In genomic region chr2:73560445-73560844, GRCm38 (mm10) we compare ENCODE assay signal across 9 mouse cellular contexts. TPM values are rescaled to one million over a fixed set of nuclear protein-coding genes. Genes with fewer than 3 reads are reported as not detected.
DNase-seq lines count a peak whose midpoint lies in the region; ATAC-seq lines count a peak whose summit lies in the region.
"Had no signal": no experiment of that assay in that cellular context is flagged by ENCODE, and none has a peak within 500 bp of the region (broad histone marks: within the 10 kb centered on the region; RNA-seq: fewer than 3 reads in every experiment).

No protein-coding gene starts in this region.

- H3K9me3 ChIP-seq in kidney, embryonic 15.5 days (replicated peaks), result no peaks in the 10 kb centered on the region
- H3K9me3 ChIP-seq in forebrain, embryonic 10.5 days, result no peaks in the 10 kb centered on the region
- H3K9me3 ChIP-seq in limb, embryonic 11.5 days (ENCODE audit: control insufficient read depth, low read length), result no peaks in the 10 kb centered on the region
- H3K9me3 ChIP-seq in neural tube, embryonic 12.5 days, result no peaks in the 10 kb centered on the region

- 0 out of 2 replicates have a peak overlapping the region, but pooled peaks have one; percentile 7 for H3K9ac ChIP-seq in kidney, embryonic 15.5 days
- no peak overlapping the region for H3K9ac ChIP-seq in limb, embryonic 11.5 days (ENCODE audit: low read length)
- H3K9ac ChIP-seq in neural tube, embryonic 12.5 days, result no peak overlapping the region

- DNase-seq in kidney, adult 11 months, result no peak
- DNase-seq in forebrain, embryonic 10.5 days (ENCODE audit: extremely low spot score, low spot score), result no peak
- DNase-seq in limb, embryonic 11.5 days (ENCODE audit: low spot score), result no peak
- DNase-seq in ovary, postnatal 36 days (ENCODE audit: low spot score), result no peak
- DNase-seq in T-cell, adult 2 months (ENCODE audit: low spot score), result no peak
- DNase-seq in kidney, postnatal 10 days, result no peak

- H3K27me3 ChIP-seq in kidney, embryonic 15.5 days, result no peaks in the 10 kb centered on the region
- H3K27me3 ChIP-seq in forebrain, embryonic 10.5 days (ENCODE audit: poor library complexity, severe bottlenecking), result peaks cover 16% of the 10 kb centered on the region; the same call in 1 of the 2 replicates
- no peaks in the 10 kb centered on the region for H3K27me3 ChIP-seq in limb, embryonic 11.5 days (ENCODE audit: control insufficient read depth, insufficient read depth, low read length)
- no peaks in the 10 kb centered on the region for H3K27me3 ChIP-seq in neural tube, embryonic 12.5 days (replicated peaks)

- 47% methylated on average over 7 of the region's 7 CpGs for WGBS in kidney, embryonic 15.5 days
- WGBS in forebrain, embryonic 10.5 days, result 41% methylated on average over 7 of the region's 7 CpGs
- WGBS in limb, embryonic 11.5 days, result 45% methylated on average over 7 of the region's 7 CpGs
- WGBS in neural tube, embryonic 12.5 days, result 46% methylated on average over 7 of the region's 7 CpGs

- H3K27ac ChIP-seq in kidney, embryonic 15.5 days, result no peak overlapping the region
- peak overlapping the region; percentile 73 for H3K27ac ChIP-seq in forebrain, embryonic 10.5 days
- no peak overlapping the region for H3K27ac ChIP-seq in limb, embryonic 11.5 days (replicated peaks; ENCODE audit: low read depth, low read length)
- no peak overlapping the region for H3K27ac ChIP-seq in neural tube, embryonic 12.5 days

- no peak for ATAC-seq in kidney, embryonic 15.5 days (replicated peaks; ENCODE audit: low FRiP score)
- no peak for ATAC-seq in limb, embryonic 11.5 days (ENCODE audit: insufficient number of reproducible peaks, low FRiP score, low TSS enrichment, low read depth)
- no peak for ATAC-seq in neural tube, embryonic 12.5 days (ENCODE audit: low FRiP score, low read depth)

- peak overlapping the region; percentile 77 for H3K4me2 ChIP-seq in kidney, embryonic 15.5 days
- peak overlapping the region; percentile 59 for H3K4me2 ChIP-seq in limb, embryonic 11.5 days (ENCODE audit: low read depth, severe bottlenecking)
- H3K4me2 ChIP-seq in neural tube, embryonic 12.5 days (replicated peaks), result peak overlapping the region; percentile 77

- no peaks in the 10 kb centered on the region for H3K36me3 ChIP-seq in kidney, embryonic 15.5 days
- no peaks in the 10 kb centered on the region for H3K36me3 ChIP-seq in forebrain, embryonic 10.5 days (replicated peaks)
- no peaks in the 10 kb centered on the region; the same call in 1 of the 2 replicates for H3K36me3 ChIP-seq in limb, embryonic 11.5 days (ENCODE audit: control insufficient read depth, insufficient read depth, low read length)
- no peaks in the 10 kb centered on the region for H3K36me3 ChIP-seq in neural tube, embryonic 12.5 days

- H3K4me1 ChIP-seq in kidney, embryonic 15.5 days, result peaks cover 21% of the 10 kb centered on the region
- H3K4me1 ChIP-seq in forebrain, embryonic 10.5 days, result peaks cover 16% of the 10 kb centered on the region
- H3K4me1 ChIP-seq in limb, embryonic 11.5 days (ENCODE audit: control insufficient read depth, insufficient read depth, low read length), result peaks cover 12% of the 10 kb centered on the region; the same call in 1 of the 2 replicates
- peaks cover 10% of the 10 kb centered on the region for H3K4me1 ChIP-seq in neural tube, embryonic 12.5 days

- peak overlapping the region; percentile 45 for H3K4me3 ChIP-seq in kidney, embryonic 15.5 days (replicated peaks)
- peak overlapping the region; percentile 58 for H3K4me3 ChIP-seq in forebrain, embryonic 10.5 days
- no peak overlapping the region; the same call in 1 of the 2 replicates for H3K4me3 ChIP-seq in limb, embryonic 11.5 days (ENCODE audit: low read depth, low read length)
- no peak overlapping the region for H3K4me3 ChIP-seq in neural tube, embryonic 12.5 days
- H3K4me3 ChIP-seq: myocyte had no signal

RNA-seq across cellular contexts. Expression of gene Chrna1, which starts 19.7 kb away (rescaled TPM):
- 1.3 and 1.4 TPM in 2 replicates for polyA plus RNA-seq in kidney, embryonic 15.5 days (2015; fragmentation: Nextera tagmentation; extraction: Ambion mirVana)
- polyA plus RNA-seq in forebrain, embryonic 10.5 days (2016; fragmentation: Nextera tagmentation; extraction: Ambion mirVana), result 0.76 and 1.1 TPM in 2 replicates
- polyA plus RNA-seq in limb, embryonic 11.5 days (2014; fragmentation: Nextera tagmentation; extraction: Ambion mirVana), result 2.9 and 3.5 TPM in 2 replicates
- polyA plus RNA-seq in neural tube, embryonic 12.5 days (2016; fragmentation: Nextera tagmentation; extraction: Ambion mirVana), result 1.2 and 1.7 TPM in 2 replicates

RNA-seq across cellular contexts. Expression of gene Wipf1, which starts 30.9 kb away (rescaled TPM):
- polyA plus RNA-seq in kidney, embryonic 15.5 days (2015; fragmentation: Nextera tagmentation; extraction: Ambion mirVana), result 8.7 and 9.7 TPM in 2 replicates
- 7.5 and 8.6 TPM in 2 replicates for polyA plus RNA-seq in forebrain, embryonic 10.5 days (2016; fragmentation: Nextera tagmentation; extraction: Ambion mirVana)
- polyA plus RNA-seq in limb, embryonic 11.5 days (2014; fragmentation: Nextera tagmentation; extraction: Ambion mirVana), result 21.8 and 24.1 TPM in 2 replicates
- polyA plus RNA-seq in neural tube, embryonic 12.5 days (2016; fragmentation: Nextera tagmentation; extraction: Ambion mirVana), result 5.0 and 5.8 TPM in 2 replicates

Comparison
In these comparisons a context has a peak if more than half of its experiments do, and no peak if none do; other contexts are left out.
1. H3K4me3 ChIP-seq: peak in kidney, embryonic 15.5 days (single experiment) and forebrain, embryonic 10.5 days (single experiment); none in limb, embryonic 11.5 days (single experiment) and neural tube, embryonic 12.5 days (single experiment).
2. Peak in every context shown above with its lines, with median percentiles within 50 percentile points of each other: H3K4me2 ChIP-seq.